Mouse (Mus musculus) cerebellum, adult (tissue): ENCODE data around the gene Chd2.

Experiments
- ATAC-seq: cut with Nextera tagmentation; 2 replicates; pipeline ENCODE4 v1.9.2; 2017; ENCODE audit warnings: mild to moderate bottlenecking, moderate library complexity, mixed read lengths; ENCODE audit not compliant: insufficient number of reproducible peaks, low FRiP score, low TSS enrichment

Chd2 gene

GRCm38 (mm10) chr7:73420827-73421226 lies 120.8 kb downstream of the Chd2 start:
- no peak for ATAC-seq

- no peak for ATAC-seq
These were observed 122.3 kb downstream of the Chd2 start for GRCm38 (mm10) chr7:73419375-73419774.

- no peak for ATAC-seq
These were observed 127.4 kb downstream of the Chd2 start for GRCm38 (mm10) chr7:73414192-73414591.

GRCm38 (mm10) chr7:73412419-73412818 lies 129.2 kb downstream of the Chd2 start:
- ATAC-seq = no peak

GRCm38 (mm10) chr7:73411986-73412385 lies 129.6 kb downstream of the Chd2 start:
- no peak for ATAC-seq

- ATAC-seq = no peak
These were observed 130.1 kb downstream of the Chd2 start for GRCm38 (mm10) chr7:73411523-73411922.

- no peak for ATAC-seq
These were observed 136.1 kb downstream of the Chd2 start for GRCm38 (mm10) chr7:73405550-73405949.

- no peak for ATAC-seq
These were observed 138.1 kb downstream of the Chd2 start for GRCm38 (mm10) chr7:73403538-73403937.

GRCm38 (mm10) chr7:73402671-73403070 lies 139.0 kb downstream of the Chd2 start:
- ATAC-seq = no peak

- no peak for ATAC-seq
These were observed 139.5 kb downstream of the Chd2 start for GRCm38 (mm10) chr7:73402106-73402505.

GRCm38 (mm10) chr7:73400051-73400916 lies 141.3 kb downstream of the Chd2 start:
- ATAC-seq = no peak

- ATAC-seq = peak; percentile 69
These were observed 142.1 kb downstream of the Chd2 start for GRCm38 (mm10) chr7:73399501-73400044.

- peak; percentile 45; the same call in 1 of the 2 replicates for ATAC-seq
These were observed 142.7 kb downstream of the Chd2 start for GRCm38 (mm10) chr7:73398806-73399442.

- peak; percentile 39; the same call in 1 of the 2 replicates for ATAC-seq
These were observed 143.3 kb downstream of the Chd2 start for GRCm38 (mm10) chr7:73398319-73398718.

- no peak for ATAC-seq
These were observed 147.6 kb downstream of the Chd2 start for GRCm38 (mm10) chr7:73394013-73394409.

GRCm38 (mm10) chr7:73393307-73394012 lies 148.2 kb downstream of the Chd2 start:
- ATAC-seq = no peak

GRCm38 (mm10) chr7:73392359-73392758 lies 149.3 kb downstream of the Chd2 start:
- ATAC-seq = no peak

- ATAC-seq = 0 out of 2 replicates have a peak, but pooled peaks have one; percentile 16
These were observed 149.9 kb downstream of the Chd2 start for GRCm38 (mm10) chr7:73391518-73392321.

- ATAC-seq = peak; percentile 49
These were observed 150.6 kb downstream of the Chd2 start for GRCm38 (mm10) chr7:73391002-73391517.
